Mouse (Mus musculus): ENCODE results near the gene Mea1. TPM values are rescaled to one million over a fixed set of nuclear protein-coding genes. Genes with fewer than 3 reads are reported as not detected.

Gene Mea1
- polyA plus RNA-seq, 1 experiment from 2014 or later = 353 TPM

GRCm38 (mm10) chr17:46711612-46712271 is 33.1 kb downstream of the Mea1 start:
- ATAC-seq = peak; percentile 71
- whole genome bisulfite sequencing = 1% methylated on average over 45 of the region's 76 CpGs
- no peaks in the 10 kb centered on the region for H3K27me3 ChIP-seq (replicated peaks; ENCODE audit: control insufficient read depth, insufficient read depth, low read length)
- peak overlapping the region; percentile 89 for H3K4me2 ChIP-seq (ENCODE audit: low read length)
- no peaks in the 10 kb centered on the region for H3K9me3 ChIP-seq (ENCODE audit: control insufficient read depth, low read length)
- H3K9ac ChIP-seq (ENCODE audit: low read depth, low read length) = peak overlapping the region; percentile 95
- peaks cover 12% of the 10 kb centered on the region for H3K4me1 ChIP-seq (ENCODE audit: control insufficient read depth, insufficient read depth, low read depth, low read length)
- H3K27ac ChIP-seq (ENCODE audit: low read depth, low read length) = peak overlapping the region; percentile 80
- H3K4me3 ChIP-seq (ENCODE audit: low read length) = peak overlapping the region; percentile 98
- H3K36me3 ChIP-seq (ENCODE audit: control insufficient read depth, insufficient read depth, low read length) = peaks cover 20% of the 10 kb centered on the region

GRCm38 (mm10) chr17:46712442-46712841 is 33.8 kb downstream of the Mea1 start:
- Histone ChIP-seq H3K4me3 (ENCODE audit: low read length) (peak overlapping the region; percentile 98), H3K27me3 (replicated peaks; ENCODE audit: control insufficient read depth, insufficient read depth, low read length) (no peaks in the 10 kb centered on the region), H3K9ac (ENCODE audit: low read depth, low read length) (peak overlapping the region; percentile 95), H3K27ac (ENCODE audit: low read depth, low read length) (no peak overlapping the region), H3K9me3 (ENCODE audit: control insufficient read depth, low read length) (no peaks in the 10 kb centered on the region), H3K36me3 (ENCODE audit: control insufficient read depth, insufficient read depth, low read length) (peaks cover 24% of the 10 kb centered on the region), H3K4me2 (ENCODE audit: low read length) (peak overlapping the region; percentile 89), H3K4me1 (ENCODE audit: control insufficient read depth, insufficient read depth, low read depth, low read length) (peaks cover 12% of the 10 kb centered on the region)
- 77% methylated on average over 7 of the region's 7 CpGs for WGBS
- no peak for ATAC-seq

- Histone ChIP-seq H3K4me2 (ENCODE audit: low read length) (no peak overlapping the region), H3K4me3 (ENCODE audit: low read length) (no peak overlapping the region), H3K27ac (ENCODE audit: low read depth, low read length) (no peak overlapping the region), H3K9me3 (ENCODE audit: control insufficient read depth, low read length) (no peaks in the 10 kb centered on the region), H3K36me3 (ENCODE audit: control insufficient read depth, insufficient read depth, low read length) (peaks cover 24% of the 10 kb centered on the region), H3K4me1 (ENCODE audit: control insufficient read depth, insufficient read depth, low read depth, low read length) (peaks cover 12% of the 10 kb centered on the region), H3K9ac (ENCODE audit: low read depth, low read length) (no peak overlapping the region), H3K27me3 (replicated peaks; ENCODE audit: control insufficient read depth, insufficient read depth, low read length) (no peaks in the 10 kb centered on the region)
- 84% methylated on average over 9 of the region's 9 CpGs for WGBS
- ATAC-seq = no peak
Observed at GRCm38 (mm10) chr17:46713849-46714248, 35.3 kb downstream of the Mea1 start.

- Histone ChIP-seq H3K4me3 (ENCODE audit: low read length) (no peak overlapping the region), H3K4me1 (ENCODE audit: control insufficient read depth, insufficient read depth, low read depth, low read length) (peaks cover 12% of the 10 kb centered on the region), H3K27me3 (replicated peaks; ENCODE audit: control insufficient read depth, insufficient read depth, low read length) (no peaks in the 10 kb centered on the region), H3K9ac (ENCODE audit: low read depth, low read length) (no peak overlapping the region), H3K27ac (ENCODE audit: low read depth, low read length) (no peak overlapping the region), H3K9me3 (ENCODE audit: control insufficient read depth, low read length) (no peaks in the 10 kb centered on the region), H3K4me2 (ENCODE audit: low read length) (no peak overlapping the region), H3K36me3 (ENCODE audit: control insufficient read depth, insufficient read depth, low read length) (peaks cover 24% of the 10 kb centered on the region)
- no peak for ATAC-seq
- 93% methylated on average over 11 of the region's 11 CpGs for WGBS
Observed at GRCm38 (mm10) chr17:46714756-46715481, 36.3 kb downstream of the Mea1 start.

GRCm38 (mm10) chr17:46721077-46721476 is 42.5 kb downstream of the Mea1 start:
- no peaks in the 10 kb centered on the region for H3K4me1 ChIP-seq (ENCODE audit: control insufficient read depth, insufficient read depth, low read depth, low read length)
- H3K27me3 ChIP-seq (replicated peaks; ENCODE audit: control insufficient read depth, insufficient read depth, low read length) = no peaks in the 10 kb centered on the region
- peaks cover 22% of the 10 kb centered on the region for H3K36me3 ChIP-seq (ENCODE audit: control insufficient read depth, insufficient read depth, low read length)
- ATAC-seq = no peak
- no peaks in the 10 kb centered on the region for H3K9me3 ChIP-seq (ENCODE audit: control insufficient read depth, low read length)
- WGBS = 88% methylated on average over 7 of the region's 7 CpGs
- H3K4me3 ChIP-seq (ENCODE audit: low read length) = no peak overlapping the region
- no peak overlapping the region for H3K4me2 ChIP-seq (ENCODE audit: low read length)
- H3K27ac ChIP-seq (ENCODE audit: low read depth, low read length) = no peak overlapping the region
- no peak overlapping the region for H3K9ac ChIP-seq (ENCODE audit: low read depth, low read length)

GRCm38 (mm10) chr17:46724477-46725084 is 46.0 kb downstream of the Mea1 start:
- no peak overlapping the region for H3K4me3 ChIP-seq (ENCODE audit: low read length)
- no peaks in the 10 kb centered on the region for H3K27me3 ChIP-seq (replicated peaks; ENCODE audit: control insufficient read depth, insufficient read depth, low read length)
- H3K27ac ChIP-seq (ENCODE audit: low read depth, low read length) = no peak overlapping the region
- H3K36me3 ChIP-seq (ENCODE audit: control insufficient read depth, insufficient read depth, low read length) = peaks cover 15% of the 10 kb centered on the region
- H3K9ac ChIP-seq (ENCODE audit: low read depth, low read length) = no peak overlapping the region
- no peaks in the 10 kb centered on the region for H3K4me1 ChIP-seq (ENCODE audit: control insufficient read depth, insufficient read depth, low read depth, low read length)
- WGBS = 81% methylated on average over 20 of the region's 20 CpGs
- no peak overlapping the region for H3K4me2 ChIP-seq (ENCODE audit: low read length)
- no peaks in the 10 kb centered on the region for H3K9me3 ChIP-seq (ENCODE audit: control insufficient read depth, low read length)
- no peak for ATAC-seq

DNA sequence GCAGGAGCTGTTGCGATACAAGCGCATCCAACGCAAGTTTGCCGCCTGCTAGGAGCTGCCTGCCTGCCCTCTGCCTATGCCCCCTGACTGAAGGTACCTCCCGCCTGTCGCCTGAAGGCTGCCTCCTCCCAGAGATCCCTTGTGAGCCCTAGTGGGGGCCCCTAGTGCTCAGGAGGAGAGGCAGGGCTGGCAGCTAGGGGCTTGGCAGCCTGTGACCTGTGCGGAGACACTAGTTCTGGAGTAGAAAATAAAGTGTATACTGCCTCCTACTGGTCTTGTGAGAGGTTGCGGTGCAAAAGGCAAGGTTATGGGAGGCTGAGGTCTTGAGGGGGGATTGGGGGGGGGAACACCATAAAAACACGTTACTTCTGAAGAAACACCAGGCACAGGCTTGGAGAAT is 46.7 kb downstream of the Mea1 start:
- no peak for ATAC-seq
- WGBS = 50% methylated on average over 9 of the region's 9 CpGs
- no peaks in the 10 kb centered on the region for H3K4me1 ChIP-seq (ENCODE audit: control insufficient read depth, insufficient read depth, low read depth, low read length)
- H3K4me3 ChIP-seq (ENCODE audit: low read length) = no peak overlapping the region
- H3K9ac ChIP-seq (ENCODE audit: low read depth, low read length) = no peak overlapping the region
- peaks cover 15% of the 10 kb centered on the region for H3K36me3 ChIP-seq (ENCODE audit: control insufficient read depth, insufficient read depth, low read length)
- H3K27ac ChIP-seq (ENCODE audit: low read depth, low read length) = no peak overlapping the region
- no peak overlapping the region for H3K4me2 ChIP-seq (ENCODE audit: low read length)
- no peaks in the 10 kb centered on the region for H3K27me3 ChIP-seq (replicated peaks; ENCODE audit: control insufficient read depth, insufficient read depth, low read length)
- no peaks in the 10 kb centered on the region for H3K9me3 ChIP-seq (ENCODE audit: control insufficient read depth, low read length)

DNA sequence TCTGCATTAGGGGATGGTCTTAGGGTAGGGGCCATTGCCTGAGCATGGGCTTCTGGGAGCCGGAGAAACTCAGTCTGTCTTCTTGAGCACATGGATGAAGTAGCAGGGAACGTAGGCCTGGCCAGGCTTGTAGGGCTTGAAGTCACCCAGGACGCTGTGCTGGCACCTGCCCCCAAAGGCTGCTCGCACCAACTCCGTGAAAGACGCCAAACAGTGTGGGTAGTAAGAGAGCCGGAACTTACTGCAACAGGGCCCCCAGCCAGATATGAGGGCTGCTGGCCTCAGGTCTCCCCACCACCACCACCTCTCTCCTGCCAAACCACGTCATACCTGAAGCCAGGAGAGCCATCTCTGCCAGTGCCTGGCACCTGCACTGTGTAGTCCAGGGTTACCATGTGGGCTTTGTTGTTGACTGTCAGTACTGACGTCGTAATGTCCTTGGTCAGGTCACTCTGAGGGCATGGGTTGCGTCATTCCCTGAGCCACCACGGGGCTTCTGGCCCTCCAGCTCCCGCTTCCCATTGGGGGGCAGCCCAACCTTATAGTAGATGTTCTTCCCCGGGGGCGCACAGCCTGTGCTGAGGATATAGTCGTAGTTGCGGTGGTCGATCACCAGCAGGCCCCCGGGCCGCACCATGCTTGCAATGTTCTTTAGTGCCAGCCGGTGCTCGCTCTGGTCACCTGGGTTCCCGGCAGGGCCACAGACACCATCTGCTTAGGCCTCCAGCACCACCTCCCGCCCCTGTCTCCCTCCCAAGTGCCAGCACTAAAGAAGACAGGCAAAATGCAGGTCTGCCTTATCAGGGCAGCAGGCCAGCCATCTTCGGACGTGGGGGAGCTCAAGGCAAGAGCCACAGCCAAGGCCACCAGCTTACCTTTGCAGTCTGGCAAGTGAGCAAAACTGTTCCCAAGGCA is 47.4 kb downstream of the Mea1 start:
- Histone ChIP-seq H3K9me3 (ENCODE audit: control insufficient read depth, low read length) (no peaks in the 10 kb centered on the region), H3K4me3 (ENCODE audit: low read length) (no peak overlapping the region), H3K4me1 (ENCODE audit: control insufficient read depth, insufficient read depth, low read depth, low read length) (no peaks in the 10 kb centered on the region), H3K9ac (ENCODE audit: low read depth, low read length) (no peak overlapping the region), H3K36me3 (ENCODE audit: control insufficient read depth, insufficient read depth, low read length) (peaks cover 15% of the 10 kb centered on the region), H3K4me2 (ENCODE audit: low read length) (no peak overlapping the region), H3K27me3 (replicated peaks; ENCODE audit: control insufficient read depth, insufficient read depth, low read length) (no peaks in the 10 kb centered on the region), H3K27ac (ENCODE audit: low read depth, low read length) (no peak overlapping the region)
- ATAC-seq = no peak
- 93% methylated on average over 26 of the region's 26 CpGs for WGBS
